Mouse (Mus musculus) cerebellum, postnatal 10 days (tissue): ENCODE results near the gene Snx5.
A peak's percentile ranks its signal among the peaks of the same experiment; 100 is the strongest.

Experiments used
- DNase-seq, 2 experiments: peaks; one replicate each; pipeline ENCODE4 v3.0.0; 2021; ENCODE audit warnings: mixed read lengths in 2 of 2

The Snx5 gene

GRCm38 (mm10) chr2:144267004-144267730 is 3.5 kb downstream of the Snx5 start:
- no peak for DNase-seq

- no peak for DNase-seq
Observed at GRCm38 (mm10) chr2:144265916-144266683, 4.6 kb downstream of the Snx5 start.

GRCm38 (mm10) chr2:144265120-144265488 is 5.6 kb downstream of the Snx5 start:
- DNase-seq, result no peak

- no peak for DNase-seq
Observed at GRCm38 (mm10) chr2:144264398-144265119, 6.1 kb downstream of the Snx5 start.

- DNase-seq, result no peak
Observed at GRCm38 (mm10) chr2:144262837-144263236, 7.9 kb downstream of the Snx5 start.

GRCm38 (mm10) chr2:144250111-144250510 is 20.6 kb downstream of the Snx5 start:
- DNase-seq, result no peak

GRCm38 (mm10) chr2:144248613-144249376 is 21.9 kb downstream of the Snx5 start:
- no peak for DNase-seq

GRCm38 (mm10) chr2:144247337-144247978 is 23.2 kb downstream of the Snx5 start:
- DNase-seq, result no peak

- no peak for DNase-seq
Observed at GRCm38 (mm10) chr2:144246270-144246669, 24.4 kb downstream of the Snx5 start.

- DNase-seq, result no peak
Observed at GRCm38 (mm10) chr2:144245464-144245863, 25.2 kb downstream of the Snx5 start.

- DNase-seq, result no peak
Observed at GRCm38 (mm10) chr2:144240095-144240899, 30.4 kb downstream of the Snx5 start.

- no peak for DNase-seq
Observed at GRCm38 (mm10) chr2:144239318-144239717, 31.4 kb downstream of the Snx5 start.

- DNase-seq, result peak; percentile 13 to 25
Observed at GRCm38 (mm10) chr2:144238341-144238740, 32.4 kb downstream of the Snx5 start.

- DNase-seq, result no peak
Observed at GRCm38 (mm10) chr2:144236791-144237584, 33.7 kb downstream of the Snx5 start.

- no peak for DNase-seq
Observed at GRCm38 (mm10) chr2:144235776-144236175, 34.9 kb downstream of the Snx5 start.

GRCm38 (mm10) chr2:144233534-144233933 is 37.2 kb downstream of the Snx5 start:
- DNase-seq, result no peak

GRCm38 (mm10) chr2:144231115-144231514 is 39.6 kb downstream of the Snx5 start:
- DNase-seq, result no peak

- DNase-seq, result peak in 1 of 2 experiments; percentile 11
Observed at GRCm38 (mm10) chr2:144230498-144230897, 40.2 kb downstream of the Snx5 start.

- DNase-seq, result no peak
Observed at GRCm38 (mm10) chr2:144229647-144230046, 41.1 kb downstream of the Snx5 start.
